ENCODE assay signal across 8 mouse cellular contexts in genomic region chr17:47594183-47594968, GRCm38 (mm10). TPM values are rescaled to one million over a fixed set of nuclear protein-coding genes. Genes with fewer than 3 reads are reported as not detected.
DNase-seq lines count a peak whose midpoint lies in the region; ATAC-seq and TF ChIP-seq lines count a peak whose summit lies in the region.

No protein-coding gene starts in this region.

- no peak for ATAC-seq in lung, embryonic 15.5 days (ENCODE audit: borderline replicate concordance, extremely low read depth, low FRiP score, low TSS enrichment)

- TF ChIP-seq CTCF in heart, adult 2 months (IDR thresholded peaks at IDR 0.05): no peak
- TF ChIP-seq CTCF in spleen, adult 2 months (IDR thresholded peaks at IDR 0.05; ENCODE audit: extremely low read depth, insufficient read depth, insufficient read length, insufficient replicate concordance): no peak

- H3K4me2 ChIP-seq in lung, embryonic 15.5 days: peak overlapping the region; percentile 86

- 1% methylated on average over 43 of the region's 43 CpGs for WGBS in heart, adult 2 months
- 0% methylated on average over 43 of the region's 43 CpGs for WGBS in lung, embryonic 15.5 days
- under 1% methylated on average over 43 of the region's 43 CpGs for WGBS in spleen, adult 2 months

- TF ChIP-seq POLR2A in heart, adult 2 months (IDR thresholded peaks at IDR 0.05; ENCODE audit: insufficient read depth, low read depth, low read length): no peak
- no peak for TF ChIP-seq POLR2A in spleen, adult 2 months (IDR thresholded peaks at IDR 0.05; ENCODE audit: low read depth, low read length)

- peak; percentile 23 for DNase-seq in right cerebral cortex, postnatal 25 days
- DNase-seq in right cerebral cortex, adult 18-20 months: no peak
- DNase-seq in heart, adult 2 months: peak; percentile 64 to 72
- DNase-seq in kidney, adult 18-20 months: peak; percentile 60
- peak in 1 of 2 experiments; percentile 51 for DNase-seq in spleen, adult 2 months (ENCODE audit: low read depth in 1 of 2, low spot score in 2 of 2)
- DNase-seq in layer of hippocampus, adult 18-20 months (ENCODE audit: low spot score in 2 of 2): no peak

- no peaks in the 10 kb centered on the region for H3K27me3 ChIP-seq in heart, adult 2 months (ENCODE audit: control insufficient read depth, insufficient read depth, low read length)
- H3K27me3 ChIP-seq in lung, embryonic 15.5 days: no peaks in the 10 kb centered on the region
- no peaks in the 10 kb centered on the region for H3K27me3 ChIP-seq in spleen, adult 2 months (ENCODE audit: control insufficient read depth, insufficient read depth, low read length)

- H3K27ac ChIP-seq in brown adipose tissue, adult 24 weeks (replicated peaks; ENCODE audit: low read depth, low read length): peak overlapping the region; percentile 97
- peak overlapping the region; percentile 91 for H3K27ac ChIP-seq in heart, adult 2 months
- H3K27ac ChIP-seq in lung, embryonic 15.5 days: peak overlapping the region; percentile 96
- H3K27ac ChIP-seq in spleen, adult 2 months (ENCODE audit: insufficient read depth, low read length): peak overlapping the region; percentile 81

- no peaks in the 10 kb centered on the region for H3K9me3 ChIP-seq in lung, embryonic 15.5 days

- H3K4me1 ChIP-seq in brown adipose tissue, adult 24 weeks (ENCODE audit: control insufficient read depth, insufficient read depth, insufficient read length, low read length): peaks cover 14% of the 10 kb centered on the region
- peaks cover 12% of the 10 kb centered on the region for H3K4me1 ChIP-seq in heart, adult 2 months (ENCODE audit: control insufficient read depth, insufficient read depth, low read length)
- peaks cover 38% of the 10 kb centered on the region for H3K4me1 ChIP-seq in lung, embryonic 15.5 days
- H3K4me1 ChIP-seq in spleen, adult 2 months (ENCODE audit: control insufficient read depth, insufficient read depth, insufficient read length): peaks cover 21% of the 10 kb centered on the region; the same call in 1 of the 2 replicates

- peaks cover 3% of the 10 kb centered on the region; the same call in 1 of the 2 replicates for H3K36me3 ChIP-seq in heart, adult 2 months (ENCODE audit: control insufficient read depth, insufficient read depth, low read length)
- H3K36me3 ChIP-seq in lung, embryonic 15.5 days: peaks cover 25% of the 10 kb centered on the region
- peaks cover 10% of the 10 kb centered on the region for H3K36me3 ChIP-seq in spleen, adult 2 months (ENCODE audit: control insufficient read depth, insufficient read depth, low read length)

- no peak for TF ChIP-seq EP300 in heart, adult 2 months (IDR thresholded peaks at IDR 0.05; ENCODE audit: insufficient read depth, low read depth, low read length)

- H3K9ac ChIP-seq in heart, adult 2 months (ENCODE audit: low read depth, low read length): peak overlapping the region; percentile 89
- H3K9ac ChIP-seq in lung, embryonic 15.5 days: peak overlapping the region; percentile 91

- intact Hi-C loops in heart, adult 2 months (cut with DNase I): loop anchor here (1.0 kb wide), 1 partner anchor 83 kb away; no protein-coding TSS in a partner anchor

- no peaks in the 10 kb centered on the region; the same call in 1 of the 2 replicates for H3K79me2 ChIP-seq in heart, adult 2 months (replicated peaks; ENCODE audit: control insufficient read depth, insufficient read depth, low read length)

- peak overlapping the region; percentile 92 for H3K4me3 ChIP-seq in brown adipose tissue, adult 24 weeks (ENCODE audit: insufficient read depth, low read depth, low read length)
- peak overlapping the region; percentile 86 for H3K4me3 ChIP-seq in heart, adult 2 months
- peak overlapping the region; percentile 95 for H3K4me3 ChIP-seq in lung, embryonic 15.5 days
- peak overlapping the region; percentile 85 for H3K4me3 ChIP-seq in spleen, adult 2 months (ENCODE audit: extremely low read depth, insufficient read depth, insufficient read length)

RNA-seq across cellular contexts. Expression of gene Bysl, which starts 16.9 kb away (rescaled TPM):
- 8.6 and 11.0 TPM in 2 replicates for polyA plus RNA-seq in brown adipose tissue, adult 24 weeks (2012; ENCODE audit: insufficient read depth, insufficient read length, missing spikeins)
- 10 to 100 TPM; 15.7 to 15.9 TPM for total RNA-seq in heart, adult 2 months (2021)
- polyA plus RNA-seq in heart, adult 2 months (2012; rRNA removed): 13.2 and 15.6 TPM in 2 replicates
- polyA plus RNA-seq in lung, embryonic 15.5 days (2015; fragmentation: Nextera tagmentation; extraction: Ambion mirVana): 21.9 and 22.9 TPM in 2 replicates
- polyA plus RNA-seq in spleen, adult 2 months (2012; rRNA removed): 5.8 and 7.5 TPM in 2 replicates
- total RNA-seq in layer of hippocampus, adult 18-20 months (2021): 10 to 100 TPM; 19.4 to 19.5 TPM

RNA-seq across cellular contexts. Expression of gene Med20, which starts 17.0 kb away (rescaled TPM):
- 10.7 and 18.0 TPM in 2 replicates for polyA plus RNA-seq in brown adipose tissue, adult 24 weeks (2012; ENCODE audit: insufficient read depth, insufficient read length, missing spikeins)
- 10 to 100 TPM; 13.5 to 15.0 TPM for total RNA-seq in heart, adult 2 months (2021)
- 17.4 and 25.1 TPM in 2 replicates for polyA plus RNA-seq in heart, adult 2 months (2012; rRNA removed)
- 47.8 and 50.3 TPM in 2 replicates for polyA plus RNA-seq in lung, embryonic 15.5 days (2015; fragmentation: Nextera tagmentation; extraction: Ambion mirVana)
- 18.8 and 20.6 TPM in 2 replicates for polyA plus RNA-seq in spleen, adult 2 months (2012; rRNA removed)
- total RNA-seq in layer of hippocampus, adult 18-20 months (2021): 10 to 100 TPM; 33.4 to 36.9 TPM

RNA-seq across cellular contexts. Expression of gene Gm20517, which starts 17.0 kb away (rescaled TPM):
- 1.2 and 5.0 TPM in 2 replicates for polyA plus RNA-seq in brown adipose tissue, adult 24 weeks (2012; ENCODE audit: insufficient read depth, insufficient read length, missing spikeins)
- total RNA-seq in heart, adult 2 months (2021): 1 to 10 TPM; 2.8 TPM
- 0.27 and 1.5 TPM in 2 replicates for polyA plus RNA-seq in heart, adult 2 months (2012; rRNA removed)
- polyA plus RNA-seq in lung, embryonic 15.5 days (2015; fragmentation: Nextera tagmentation; extraction: Ambion mirVana): 0.35 and 1.7 TPM in 2 replicates
- 0.39 and 1.2 TPM in 2 replicates for polyA plus RNA-seq in spleen, adult 2 months (2012; rRNA removed)
- 1 to 10 TPM; 4.2 to 5.8 TPM for total RNA-seq in layer of hippocampus, adult 18-20 months (2021)

RNA-seq across cellular contexts. Expression of gene Usp49, which starts 36.1 kb away (rescaled TPM):
- 2.1 and 3.3 TPM in 2 replicates for polyA plus RNA-seq in brown adipose tissue, adult 24 weeks (2012; ENCODE audit: insufficient read depth, insufficient read length, missing spikeins)
- 1 to 10 TPM; 3.4 to 3.6 TPM for total RNA-seq in heart, adult 2 months (2021)
- polyA plus RNA-seq in heart, adult 2 months (2012; rRNA removed): 2.9 and 3.6 TPM in 2 replicates
- 4.2 and 4.3 TPM in 2 replicates for polyA plus RNA-seq in lung, embryonic 15.5 days (2015; fragmentation: Nextera tagmentation; extraction: Ambion mirVana)
- 4.5 and 4.6 TPM in 2 replicates for polyA plus RNA-seq in spleen, adult 2 months (2012; rRNA removed)
- total RNA-seq in layer of hippocampus, adult 18-20 months (2021): 10 to 100 TPM in 1 of 2 experiments, 1 to 10 TPM in 1; 9.7 to 10.8 TPM

Comparison
In these comparisons a context has a peak if more than half of its experiments do, and no peak if none do; other contexts are left out.
1. DNase-seq: peak in right cerebral cortex, postnatal 25 days (single experiment), heart, adult 2 months (2 of 2) and kidney, adult 18-20 months (single experiment); none in right cerebral cortex, adult 18-20 months (single experiment) and layer of hippocampus, adult 18-20 months (0 of 2).
2. Peak in every context shown above with its lines, with median percentiles within 50 percentile points of each other: H3K27ac ChIP-seq and H3K4me3 ChIP-seq.